Mouse (Mus musculus) cerebellum, postnatal 10 days (tissue): Measurements from ENCODE around the gene Susd5.

Experiments used
- DNase-seq, 2 experiments: peaks; one replicate each; pipeline ENCODE4 v3.0.0; 2021; ENCODE audit warnings: mixed read lengths in 2 of 2

Susd5 gene

GRCm38 (mm10) chr9:114057090-114057796 is at the start of gene Susd5:
Gene Susd5 (plus strand): TSS chr9:114057140.
- DNase-seq, result peak; percentile 34 to 45

GRCm38 (mm10) chr9:114007850-114008350 is 49.0 kb upstream of the Susd5 start:
- no peak for DNase-seq

GRCm38 (mm10) chr9:114009526-114009925 is 47.4 kb upstream of the Susd5 start:
- no peak for DNase-seq

GRCm38 (mm10) chr9:114011203-114011602 is 45.7 kb upstream of the Susd5 start:
- DNase-seq, result no peak

GRCm38 (mm10) chr9:114014034-114014433 is 42.9 kb upstream of the Susd5 start:
- DNase-seq, result no peak

- DNase-seq, result peak in 1 of 2 experiments; percentile 16
These were observed 41.2 kb upstream of the Susd5 start for GRCm38 (mm10) chr9:114015724-114016123.

DNA sequence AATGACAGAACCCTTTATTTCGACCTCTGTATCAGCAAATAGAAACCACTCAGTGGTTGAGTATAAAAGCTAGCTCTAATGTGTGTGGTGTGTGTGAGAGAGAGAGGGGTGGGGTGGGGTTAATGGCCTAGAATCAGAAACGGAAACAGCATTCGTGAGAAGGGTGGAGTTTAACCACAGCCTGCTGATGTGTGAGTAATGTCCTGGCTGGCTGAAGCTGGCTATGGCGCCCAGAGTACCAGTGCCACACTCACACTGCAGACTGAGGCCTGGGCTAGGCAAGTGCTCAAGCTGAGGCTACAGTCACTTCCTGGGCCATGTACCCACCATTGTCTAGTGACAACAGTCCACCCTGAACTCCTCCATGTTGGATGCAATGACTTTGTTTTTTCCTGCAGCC is 40.5 kb upstream of the Susd5 start:
- DNase-seq, result no peak

DNA sequence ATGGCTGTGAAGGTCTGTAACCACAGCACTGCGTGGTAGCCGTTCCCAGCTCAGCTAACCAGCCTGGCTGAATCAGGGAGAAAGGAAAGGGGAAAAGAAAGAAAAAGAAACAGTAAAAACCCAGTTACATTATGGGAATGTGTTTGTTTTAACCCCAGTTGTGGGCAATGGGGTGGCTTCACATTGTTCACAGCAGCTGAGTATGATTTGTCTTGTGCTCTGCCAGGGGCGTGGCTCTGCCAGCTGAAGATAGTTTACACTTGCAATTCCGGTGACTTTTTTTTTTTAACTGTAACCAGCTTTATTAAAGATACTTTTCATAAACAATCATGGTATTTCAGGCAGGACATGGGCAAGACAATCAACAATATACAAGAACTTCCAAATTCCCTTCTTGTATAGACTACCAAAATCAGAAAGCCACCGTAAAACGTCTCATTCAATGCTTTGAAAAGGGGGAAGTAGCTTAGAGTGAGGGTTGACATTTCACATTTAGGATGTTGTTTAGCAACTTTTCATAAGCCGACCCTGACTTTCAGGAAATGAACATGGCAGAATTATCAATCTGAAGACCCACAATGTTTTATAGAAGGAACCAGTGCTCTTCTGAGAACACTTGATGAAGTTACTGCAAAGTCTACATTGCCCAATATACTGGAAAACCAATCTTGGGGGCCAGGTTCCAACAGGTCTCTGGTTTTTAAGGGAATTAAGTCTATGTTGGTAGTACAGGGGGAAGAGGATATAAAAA is 37.8 kb upstream of the Susd5 start:
- DNase-seq, result no peak

GRCm38 (mm10) chr9:114022141-114022540 is 34.8 kb upstream of the Susd5 start:
- no peak for DNase-seq

DNA sequence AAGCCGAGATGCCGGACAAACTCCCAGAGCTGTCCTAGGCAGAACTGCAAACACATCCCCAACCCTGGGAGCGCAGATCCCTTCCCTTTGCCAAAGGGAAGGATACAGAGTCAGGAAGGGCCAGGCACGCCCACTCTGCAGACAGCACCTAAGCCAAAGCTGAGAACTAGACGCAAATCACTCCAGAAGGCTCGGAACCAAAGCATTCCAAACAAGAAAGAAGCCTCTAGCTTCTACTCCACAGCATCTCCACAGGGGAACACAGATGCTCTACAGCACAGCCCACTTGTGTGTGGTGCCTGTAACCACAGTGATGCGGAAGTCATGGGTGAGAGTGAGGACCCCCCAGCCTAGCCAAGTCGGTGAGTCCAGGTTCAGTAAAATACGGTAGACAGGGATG is 31.8 kb upstream of the Susd5 start:
- DNase-seq, result peak in 1 of 2 experiments; percentile 7

DNA sequence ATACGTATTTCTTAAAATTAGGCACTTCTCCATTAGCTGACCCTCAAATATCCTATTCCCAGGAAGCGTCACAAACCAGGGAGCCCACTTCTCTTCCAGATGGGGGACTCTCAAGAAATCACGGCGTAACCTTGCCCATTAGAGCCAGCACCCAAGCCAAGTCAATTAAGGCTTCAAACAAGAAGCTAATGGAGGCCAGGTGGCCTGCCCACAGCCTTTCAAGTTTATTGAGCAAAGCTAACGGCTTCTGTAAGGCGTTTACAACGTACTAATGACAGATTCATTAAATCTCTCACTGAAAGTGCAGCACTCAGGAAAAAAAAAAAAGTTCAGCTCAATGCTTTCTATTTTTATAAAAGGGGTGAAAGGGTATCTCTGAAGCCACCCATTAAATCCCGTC is 31.1 kb upstream of the Susd5 start:
- DNase-seq, result peak in 1 of 2 experiments; percentile 14

DNA sequence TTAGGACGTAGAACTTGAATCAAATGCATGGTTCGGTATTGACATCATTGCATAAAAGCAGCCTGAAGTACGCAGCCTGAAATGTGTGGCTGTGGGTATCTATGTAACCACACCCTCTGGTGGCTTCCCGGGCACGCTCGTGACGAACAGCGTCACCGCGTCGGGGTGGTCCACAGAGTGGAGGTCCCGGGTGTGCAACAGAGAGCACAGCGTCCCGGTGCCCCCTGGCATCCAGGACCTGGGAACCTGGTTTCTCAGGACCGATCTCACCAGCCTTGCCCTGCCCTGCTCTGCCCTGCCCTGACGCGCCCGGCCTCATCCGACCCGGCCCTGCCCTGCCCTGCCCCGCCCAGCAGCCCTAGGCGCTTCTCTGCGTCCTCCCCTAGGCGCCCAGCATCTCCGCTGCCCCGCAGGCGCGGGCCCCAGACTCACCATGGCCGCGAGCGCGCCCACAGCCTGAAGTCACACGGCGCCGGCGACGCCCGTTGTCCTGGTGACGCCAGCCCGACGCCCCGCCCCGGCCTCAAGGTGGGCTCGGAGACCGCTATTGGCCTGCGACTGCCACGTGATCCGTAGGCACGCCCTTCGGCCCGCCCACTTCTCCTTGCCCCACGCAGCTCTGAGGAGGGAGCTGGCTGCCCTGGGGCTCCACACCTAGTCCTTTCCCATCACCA is 30.5 kb upstream of the Susd5 start:
- DNase-seq, result peak; percentile 94 to 95

- no peak for DNase-seq
These were observed 16.0 kb upstream of the Susd5 start for GRCm38 (mm10) chr9:114040945-114041344.

DNA sequence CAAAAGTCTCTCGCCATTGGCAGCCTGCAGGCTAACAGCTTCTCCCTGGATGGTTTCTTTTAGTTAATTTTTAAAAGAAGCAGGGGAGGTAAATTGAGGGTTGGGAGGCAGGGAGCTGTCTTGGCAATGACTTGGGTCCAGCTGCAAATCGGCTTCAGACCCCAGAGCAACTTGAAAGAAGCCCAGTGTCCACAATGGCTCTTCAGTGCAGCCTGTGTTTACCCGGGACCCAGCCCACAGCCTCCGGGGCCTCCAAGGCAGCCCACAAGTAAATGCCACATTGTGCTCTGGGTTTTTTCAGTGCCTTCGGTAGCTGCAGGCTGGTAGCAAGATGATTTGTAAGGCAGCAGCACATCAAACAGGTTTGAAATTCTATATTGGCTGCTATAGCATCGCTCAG is 14.4 kb upstream of the Susd5 start:
- DNase-seq, result peak in 1 of 2 experiments; percentile 19

DNA sequence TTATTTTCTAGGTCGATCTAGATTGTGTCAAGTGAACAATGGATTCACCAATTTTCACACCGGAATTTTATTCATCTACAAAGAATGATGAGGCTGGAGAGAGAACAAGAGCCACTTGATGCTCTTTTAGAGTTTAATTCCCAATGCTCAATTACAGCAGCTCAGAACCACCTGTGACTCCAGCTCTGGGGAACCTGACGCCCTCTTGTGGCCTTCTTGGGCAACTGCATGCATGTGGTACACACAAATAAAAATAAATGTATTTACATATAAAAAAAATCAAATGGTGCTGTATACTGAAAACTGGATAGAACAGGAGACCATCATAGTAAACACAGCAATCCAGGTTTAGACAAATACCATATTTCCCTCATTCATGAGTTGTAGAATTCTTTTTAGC is 12.5 kb upstream of the Susd5 start:
- peak; percentile 16 to 33 for DNase-seq

DNA sequence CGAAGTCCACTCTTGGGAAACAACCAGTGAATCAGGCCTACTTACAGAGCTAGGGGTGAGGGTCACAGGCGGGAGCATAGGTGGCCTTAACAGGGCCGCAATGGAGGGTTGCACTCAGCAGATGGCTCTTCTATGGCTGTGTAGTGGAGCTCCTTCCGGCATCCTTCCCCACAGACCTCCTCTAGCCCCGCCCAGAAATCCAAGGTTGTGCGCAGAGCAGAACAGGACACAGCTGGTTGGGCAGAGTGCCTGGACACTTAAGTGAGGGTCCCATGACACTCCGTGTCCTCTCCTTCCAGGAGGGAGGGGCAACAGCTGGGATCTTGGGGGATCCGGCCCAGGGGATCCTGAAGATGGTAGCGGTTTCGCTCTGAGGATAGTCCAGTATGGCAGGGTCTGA is 10.9 kb upstream of the Susd5 start, which contains the start of gene Fbxl2:
Gene Fbxl2 (minus strand): TSS at position 164 of the 400 bp plus-strand sequence.
- DNase-seq, result no peak

DNA sequence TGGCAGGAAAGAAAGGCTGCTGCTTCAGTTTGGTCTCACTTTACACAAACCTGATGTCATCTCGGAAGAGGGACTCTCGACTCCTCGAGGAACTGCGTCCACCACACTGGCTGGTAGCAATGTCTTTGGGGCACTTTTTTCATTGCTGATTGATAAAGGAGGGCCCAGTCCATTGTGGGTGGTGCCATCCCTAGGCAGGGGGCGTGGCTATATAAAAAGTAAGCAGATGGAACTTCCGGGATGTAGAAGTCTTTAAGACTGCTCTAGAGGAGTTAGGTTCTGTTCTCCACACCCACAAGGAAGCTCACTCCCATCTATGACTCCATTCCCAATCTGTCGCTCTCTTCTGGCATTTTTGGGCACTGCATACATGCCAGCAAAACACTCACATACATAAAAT is 10.3 kb upstream of the Susd5 start:
- DNase-seq, result no peak

GRCm38 (mm10) chr9:114050106-114050505 is 6.8 kb upstream of the Susd5 start:
- DNase-seq, result no peak

- no peak for DNase-seq
These were observed 6.2 kb upstream of the Susd5 start for GRCm38 (mm10) chr9:114050778-114051177.

GRCm38 (mm10) chr9:114052031-114052430 is 4.9 kb upstream of the Susd5 start:
- DNase-seq, result no peak

- DNase-seq, result no peak
These were observed 4.1 kb upstream of the Susd5 start for GRCm38 (mm10) chr9:114052866-114053265.

GRCm38 (mm10) chr9:114068494-114069053 is 11.6 kb downstream of the Susd5 start:
- DNase-seq, result no peak

- DNase-seq, result no peak
These were observed 12.4 kb downstream of the Susd5 start for GRCm38 (mm10) chr9:114069372-114069771.
